Mouse (Mus musculus): ENCODE data around the gene Slc9c1.

Slc9c1 gene

GRCm38 (mm10) chr16:45625342-45625741, 90.2 kb downstream of the Slc9c1 start:
- DNase-seq (ENCODE audit: low read depth), result no peak

GRCm38 (mm10) chr16:45629497-45630105, 94.5 kb downstream of the Slc9c1 start:
- DNase-seq (ENCODE audit: low read depth), result no peak

GRCm38 (mm10) chr16:45630347-45630960, 95.3 kb downstream of the Slc9c1 start:
- DNase-seq (ENCODE audit: low read depth), result peak; percentile 56

GRCm38 (mm10) chr16:45632420-45632819, 97.3 kb downstream of the Slc9c1 start:
- DNase-seq (ENCODE audit: low read depth), result no peak

- no peak for DNase-seq (ENCODE audit: low read depth)
Observed at GRCm38 (mm10) chr16:45635826-45636225, 100.7 kb downstream of the Slc9c1 start.

GRCm38 (mm10) chr16:45640070-45640762, 105.1 kb downstream of the Slc9c1 start:
- no peak for DNase-seq (ENCODE audit: low read depth)

- DNase-seq (ENCODE audit: low read depth), result no peak
Observed at GRCm38 (mm10) chr16:45641301-45641700, 106.2 kb downstream of the Slc9c1 start.

- DNase-seq (ENCODE audit: low read depth), result no peak
Observed at GRCm38 (mm10) chr16:45643944-45644343, 108.8 kb downstream of the Slc9c1 start.

- no peak for DNase-seq (ENCODE audit: low read depth)
Observed at GRCm38 (mm10) chr16:45644380-45644779, 109.3 kb downstream of the Slc9c1 start.

- DNase-seq (ENCODE audit: low read depth), result no peak
Observed at GRCm38 (mm10) chr16:45651497-45651896, 116.4 kb downstream of the Slc9c1 start.

- DNase-seq (ENCODE audit: low read depth), result no peak
Observed at GRCm38 (mm10) chr16:45653009-45653933, 118.2 kb downstream of the Slc9c1 start.

GRCm38 (mm10) chr16:45653934-45654332, 118.8 kb downstream of the Slc9c1 start, which contains the start of gene BC016579:
Gene BC016579, minus strand, starts transcription at chr16:45654068.
- no peak for DNase-seq (ENCODE audit: low read depth)

- DNase-seq (ENCODE audit: low read depth), result no peak
Observed at GRCm38 (mm10) chr16:45654465-45654864, 119.4 kb downstream of the Slc9c1 start.
